Mouse (Mus musculus) neural tube, embryonic 12.5 days (tissue): ENCODE measurements around the gene Slc9a5. TPM values are rescaled to one million over a fixed set of nuclear protein-coding genes. Genes with fewer than 3 reads are reported as not detected.
A peak's percentile ranks its signal among the peaks of the same experiment; 100 is the strongest.

ENCODE experiments used
- ATAC-seq: fragments of 200-750 bp; cut with Nextera tagmentation; 2 replicates; pipeline ENCODE4 v1.8.0; 2017; ENCODE audit warnings: low read depth, mild to moderate bottlenecking, moderate TSS enrichment, moderate library complexity; ENCODE audit not compliant: low FRiP score
- H3K27ac ChIP-seq: fragments of 300-500 bp; sonication (generic); 2 replicates; pipeline ENCODE4 v1.5.1; 2016
- H3K27me3 ChIP-seq: fragments of 300-500 bp; sonication (generic); replicated peaks from 2 replicates; pipeline ENCODE4 v1.6.1; 2016; ENCODE audit warnings: mild to moderate bottlenecking
- H3K36me3 ChIP-seq: fragments of 300-500 bp; sonication (generic); 2 replicates; pipeline ENCODE4 v1.6.1; 2016; ENCODE audit warnings: mild to moderate bottlenecking
- H3K4me1 ChIP-seq: fragments of 300-500 bp; sonication (generic); 2 replicates; pipeline ENCODE4 v1.6.1; 2016
- H3K4me2 ChIP-seq: fragments of 300-500 bp; sonication (generic); replicated peaks from 2 replicates; pipeline ENCODE4 v1.6.1; 2016; ENCODE audit warnings: mild to moderate bottlenecking
- H3K4me3 ChIP-seq: fragments of 300-500 bp; sonication (generic); 2 replicates; pipeline ENCODE4 v1.5.1; 2016
- H3K9ac ChIP-seq: fragments of 300-500 bp; sonication (generic); 2 replicates; pipeline ENCODE4 v1.6.1; 2016; ENCODE audit warnings: mild to moderate bottlenecking
- H3K9me3 ChIP-seq: fragments of 300-500 bp; sonication (generic); 2 replicates; pipeline ENCODE4 v1.6.1; 2016; ENCODE audit warnings: mild to moderate bottlenecking
- WGBS: fragments of 180-500 bp; shearing (Covaris S2); methylation state at CpG from one replicate; pipeline ENCODE4 v1.1.7; 2016; 5-methylcytosine and 5-hydroxymethylcytosine counted together
- polyA plus RNA-seq: library from polyadenylated mRNA; unstranded; fragments of >200 nt; fragmentation: Nextera tagmentation; extraction: Ambion mirVana; gene quantifications from 2 replicates; pipeline ENCODE4 v1.2.1, GENCODE M21; 2016

The Slc9a5 gene
- polyA plus RNA-seq, 1 experiment from 2014 or later, result 4.4 TPM

DNA sequence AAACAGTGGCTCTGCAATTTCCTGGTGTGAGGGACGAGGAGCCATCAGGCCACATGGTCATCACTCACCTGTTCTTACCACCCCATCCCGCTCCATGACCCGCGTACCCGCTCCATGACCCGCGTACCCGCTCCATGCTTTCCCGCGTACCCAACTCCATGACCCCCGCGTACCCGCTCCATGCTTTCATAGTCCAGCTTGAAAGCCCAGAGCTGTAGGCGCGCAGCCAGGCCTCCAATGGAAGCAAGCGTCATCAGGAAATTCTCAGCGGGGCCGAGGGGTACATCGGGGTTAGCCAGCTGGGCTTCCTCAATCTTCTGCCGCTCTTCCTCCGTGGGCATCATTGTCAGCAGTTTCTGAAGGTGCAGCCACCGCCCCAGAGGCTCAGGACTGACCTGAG lies 17.2 kb upstream of the Slc9a5 start:
- H3K9me3 ChIP-seq, result no peaks in the 10 kb centered on the region
- H3K9ac ChIP-seq, result 0 out of 2 replicates have a peak overlapping the region, but pooled peaks have one; percentile 17
- H3K4me2 ChIP-seq, result no peak overlapping the region
- H3K36me3 ChIP-seq, result peaks cover 66% of the 10 kb centered on the region
- no peaks in the 10 kb centered on the region for H3K27me3 ChIP-seq
- no peak overlapping the region for H3K4me3 ChIP-seq
- no peak for ATAC-seq
- H3K4me1 ChIP-seq, result peaks cover 10% of the 10 kb centered on the region
- WGBS, result 95% methylated on average over 22 of the region's 22 CpGs
- H3K27ac ChIP-seq, result no peak overlapping the region

DNA sequence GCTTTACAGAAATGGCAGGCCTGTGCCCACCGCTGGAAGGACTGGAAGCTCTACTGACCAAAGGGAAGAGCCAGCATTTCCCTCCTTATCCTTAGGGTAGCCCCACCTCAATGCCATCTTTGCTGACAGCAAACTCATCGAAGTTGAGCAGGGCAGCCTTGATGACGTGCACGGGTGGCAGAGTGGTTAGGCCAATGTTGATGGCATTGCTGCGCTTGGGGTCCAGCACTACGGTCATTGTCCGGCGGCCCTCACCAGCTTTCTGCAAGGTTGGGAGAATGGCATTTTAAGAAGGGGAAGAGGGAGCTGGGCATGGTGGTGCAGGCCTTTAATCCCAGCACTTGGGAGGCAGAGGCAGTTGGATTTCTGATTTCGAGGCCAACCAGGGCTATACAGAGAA lies 16.7 kb upstream of the Slc9a5 start:
- Histone ChIP-seq H3K4me3 (no peak overlapping the region), H3K4me2 (no peak overlapping the region), H3K9ac (0 out of 2 replicates have a peak overlapping the region, but pooled peaks have one; percentile 17), H3K36me3 (peaks cover 66% of the 10 kb centered on the region), H3K27me3 (no peaks in the 10 kb centered on the region), H3K27ac (no peak overlapping the region), H3K9me3 (no peaks in the 10 kb centered on the region), H3K4me1 (peaks cover 7% of the 10 kb centered on the region)
- 95% methylated on average over 9 of the region's 9 CpGs for WGBS
- ATAC-seq, result no peak

DNA sequence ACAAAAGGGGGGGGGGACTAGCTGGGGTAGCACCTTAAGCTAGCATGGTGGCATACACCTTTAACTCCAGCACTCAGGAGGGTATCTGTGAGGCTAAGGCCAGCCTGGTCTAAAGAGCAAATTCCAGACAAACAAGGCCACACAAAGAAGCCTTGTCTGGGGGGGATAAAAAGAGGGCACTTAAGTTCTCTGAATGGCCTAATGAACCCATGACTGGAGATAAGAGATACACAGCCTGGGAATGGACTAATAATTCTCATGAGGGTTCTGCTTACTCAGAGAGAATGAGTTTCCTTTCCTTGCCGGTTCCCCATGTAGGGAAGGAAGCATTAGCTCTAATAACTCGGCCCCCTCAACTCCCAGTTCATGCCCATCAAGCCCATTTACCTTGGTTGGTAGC lies 16.1 kb upstream of the Slc9a5 start:
- Histone ChIP-seq H3K9ac (no peak overlapping the region), H3K9me3 (no peaks in the 10 kb centered on the region), H3K4me2 (no peak overlapping the region), H3K4me3 (no peak overlapping the region), H3K4me1 (peaks cover 1% of the 10 kb centered on the region), H3K27ac (no peak overlapping the region), H3K36me3 (peaks cover 66% of the 10 kb centered on the region), H3K27me3 (no peaks in the 10 kb centered on the region)
- WGBS, result 71% methylated on average over 2 of the region's 2 CpGs
- ATAC-seq, result no peak

GRCm38 (mm10) chr8:105336373-105337130 lies 12.1 kb upstream of the Slc9a5 start:
- H3K36me3 ChIP-seq, result peaks cover 28% of the 10 kb centered on the region
- no peak overlapping the region for H3K27ac ChIP-seq
- H3K4me3 ChIP-seq, result no peak overlapping the region
- H3K9ac ChIP-seq, result no peak overlapping the region
- no peaks in the 10 kb centered on the region for H3K4me1 ChIP-seq
- no peak overlapping the region; the same call in 1 of the 2 replicates for H3K4me2 ChIP-seq
- no peaks in the 10 kb centered on the region for H3K9me3 ChIP-seq
- ATAC-seq, result no peak
- 46% methylated on average over 32 of the region's 32 CpGs for WGBS
- H3K27me3 ChIP-seq, result no peaks in the 10 kb centered on the region

GRCm38 (mm10) chr8:105338992-105339391 lies 9.7 kb upstream of the Slc9a5 start:
- no peak overlapping the region for H3K4me3 ChIP-seq
- no peaks in the 10 kb centered on the region for H3K4me1 ChIP-seq
- no peak overlapping the region for H3K9ac ChIP-seq
- H3K27ac ChIP-seq, result no peak overlapping the region
- 56% methylated on average over 4 of the region's 4 CpGs for WGBS
- no peak for ATAC-seq
- H3K9me3 ChIP-seq, result no peaks in the 10 kb centered on the region
- peaks cover 14% of the 10 kb centered on the region for H3K36me3 ChIP-seq
- no peaks in the 10 kb centered on the region for H3K27me3 ChIP-seq
- no peak overlapping the region for H3K4me2 ChIP-seq

DNA sequence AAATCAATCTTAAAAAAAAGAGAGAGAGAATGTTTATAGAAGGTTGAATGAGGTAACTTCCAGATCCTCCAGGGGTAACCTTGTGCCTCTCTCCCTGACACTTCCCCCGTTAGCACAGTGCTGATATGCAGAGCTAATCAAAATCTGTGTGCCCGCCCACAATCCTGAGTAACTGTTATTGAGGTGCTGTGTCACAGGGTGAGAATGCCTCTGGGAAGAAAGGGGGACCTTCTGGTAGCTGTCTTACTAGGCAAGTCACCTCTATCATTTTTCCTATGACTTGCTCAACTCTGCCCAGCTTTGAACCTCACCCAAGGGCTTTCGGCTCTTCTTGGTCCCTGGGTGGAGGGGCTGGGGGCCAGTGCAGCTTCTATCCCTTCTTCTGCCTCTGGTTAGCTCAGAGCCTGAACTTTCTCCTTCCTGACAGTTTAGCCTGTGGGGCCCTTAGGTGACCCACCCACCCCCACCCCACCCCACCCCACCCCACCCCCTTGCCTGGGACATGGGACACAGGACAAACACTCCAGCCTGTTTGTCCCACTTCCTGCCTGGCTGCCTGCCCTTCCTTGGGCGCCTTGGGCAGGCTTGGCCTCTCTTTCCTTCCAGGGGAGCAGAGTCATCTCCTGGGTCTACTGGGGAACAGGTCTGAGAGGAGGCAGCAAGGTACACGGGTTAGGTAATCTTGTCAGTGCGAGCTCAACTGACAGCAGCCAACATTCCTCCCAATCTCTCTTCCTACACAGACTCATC lies 8.6 kb upstream of the Slc9a5 start:
- no peak for ATAC-seq
- Histone ChIP-seq H3K4me3 (no peak overlapping the region), H3K4me1 (no peaks in the 10 kb centered on the region), H3K27ac (no peak overlapping the region), H3K36me3 (peaks cover 5% of the 10 kb centered on the region; the same call in 1 of the 2 replicates), H3K9ac (no peak overlapping the region), H3K9me3 (no peaks in the 10 kb centered on the region), H3K4me2 (no peak overlapping the region), H3K27me3 (no peaks in the 10 kb centered on the region)
- 88% methylated on average over 6 of the region's 6 CpGs for WGBS

DNA sequence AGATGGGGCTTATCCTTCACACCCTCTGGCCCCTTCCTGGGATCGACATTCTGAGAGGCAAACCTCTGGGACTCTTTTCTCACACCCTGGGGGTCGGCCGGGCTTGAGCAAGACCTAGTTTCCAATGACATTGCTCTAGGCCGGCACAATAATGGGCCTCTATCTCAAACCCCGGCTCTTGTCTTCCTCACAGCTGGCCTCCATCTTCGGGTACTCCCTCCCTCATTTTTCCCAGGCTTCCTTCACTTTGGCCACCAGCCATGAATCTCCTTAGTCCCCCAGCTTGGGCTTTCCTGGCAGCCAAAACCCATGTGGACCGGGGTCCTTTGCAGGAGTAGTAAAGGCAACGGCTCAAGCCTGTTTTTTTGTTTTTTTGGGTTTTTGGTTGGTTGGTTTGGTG lies 7.2 kb upstream of the Slc9a5 start:
- Histone ChIP-seq H3K4me2 (no peak overlapping the region), H3K9ac (no peak overlapping the region), H3K36me3 (peaks cover 1% of the 10 kb centered on the region; the same call in 1 of the 2 replicates), H3K9me3 (no peaks in the 10 kb centered on the region), H3K4me3 (no peak overlapping the region), H3K27me3 (peaks cover 4% of the 10 kb centered on the region; the same call in 1 of the 2 replicates), H3K4me1 (peaks cover 6% of the 10 kb centered on the region), H3K27ac (no peak overlapping the region)
- WGBS, result 59% methylated on average over 8 of the region's 8 CpGs
- no peak for ATAC-seq

GRCm38 (mm10) chr8:105342768-105343167 lies 5.9 kb upstream of the Slc9a5 start:
- H3K9me3 ChIP-seq, result no peaks in the 10 kb centered on the region
- ATAC-seq, result no peak
- no peak overlapping the region for H3K4me2 ChIP-seq
- H3K27me3 ChIP-seq, result peaks cover 13% of the 10 kb centered on the region; the same call in 1 of the 2 replicates
- no peak overlapping the region for H3K27ac ChIP-seq
- whole genome bisulfite sequencing, result 70% methylated on average over 4 of the region's 4 CpGs
- no peaks in the 10 kb centered on the region for H3K36me3 ChIP-seq
- peaks cover 19% of the 10 kb centered on the region for H3K4me1 ChIP-seq
- no peak overlapping the region for H3K4me3 ChIP-seq
- H3K9ac ChIP-seq, result no peak overlapping the region

DNA sequence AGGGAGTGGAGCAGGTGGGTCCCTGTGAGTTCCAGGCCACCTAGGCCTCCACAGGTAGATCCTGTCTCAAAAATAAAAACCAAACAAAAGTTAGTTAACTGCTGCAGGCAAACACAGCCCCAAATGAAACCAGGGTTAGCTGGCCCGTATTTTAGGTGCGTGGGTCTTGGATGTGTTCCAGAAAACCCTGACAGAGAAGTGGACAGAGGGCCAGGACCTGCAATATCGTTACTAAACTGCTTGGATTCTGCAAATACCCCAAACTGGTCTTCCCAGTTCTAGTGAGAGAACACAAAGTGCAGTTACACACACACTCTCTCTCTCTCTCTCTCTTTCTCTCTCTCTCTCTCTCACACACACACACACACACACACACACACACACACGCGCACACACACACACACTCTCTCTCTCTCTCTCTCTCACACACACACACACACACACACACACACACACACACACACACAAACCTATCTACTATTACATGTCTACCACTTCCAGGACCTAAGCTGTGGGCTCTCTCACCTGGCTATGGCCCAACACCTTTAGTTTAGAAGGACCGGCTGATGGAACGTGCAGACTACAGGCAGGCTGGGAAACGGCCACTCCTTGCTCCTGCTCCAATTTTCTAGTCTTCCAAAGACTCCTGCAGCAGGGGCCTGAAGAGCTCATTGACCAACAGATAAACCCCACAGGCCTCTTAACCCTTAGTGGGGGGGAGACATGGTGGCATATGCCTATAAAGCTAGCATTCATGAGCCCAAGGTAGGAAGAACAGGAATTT lies 4.7 kb upstream of the Slc9a5 start:
- ATAC-seq, result no peak
- H3K27me3 ChIP-seq, result peaks cover 13% of the 10 kb centered on the region; the same call in 1 of the 2 replicates
- H3K9me3 ChIP-seq, result no peaks in the 10 kb centered on the region
- no peak overlapping the region for H3K9ac ChIP-seq
- no peaks in the 10 kb centered on the region for H3K36me3 ChIP-seq
- H3K27ac ChIP-seq, result no peak overlapping the region
- peaks cover 19% of the 10 kb centered on the region for H3K4me1 ChIP-seq
- no peak overlapping the region for H3K4me3 ChIP-seq
- 81% methylated on average over 8 of the region's 8 CpGs for WGBS
- no peak overlapping the region for H3K4me2 ChIP-seq

- Histone ChIP-seq H3K9me3 (no peaks in the 10 kb centered on the region), H3K4me1 (peaks cover 31% of the 10 kb centered on the region), H3K9ac (no peak overlapping the region), H3K4me2 (0 out of 2 replicates have a peak overlapping the region, but pooled peaks have one; percentile 5), H3K4me3 (no peak overlapping the region), H3K27ac (no peak overlapping the region), H3K36me3 (no peaks in the 10 kb centered on the region), H3K27me3 (peaks cover 13% of the 10 kb centered on the region; the same call in 1 of the 2 replicates)
- no peak for ATAC-seq
- WGBS, result 75% methylated on average over 7 of the region's 7 CpGs
Measured at GRCm38 (mm10) chr8:105345061-105345975, 3.3 kb upstream of the Slc9a5 start.
